Mouse (Mus musculus) thymus, postnatal 4 days (tissue): Measurements from ENCODE around the gene Efcab8.

Experiments
- DNase-seq: peaks from one replicate; pipeline ENCODE4 v3.0.0; 2021

Gene Efcab8

DNA sequence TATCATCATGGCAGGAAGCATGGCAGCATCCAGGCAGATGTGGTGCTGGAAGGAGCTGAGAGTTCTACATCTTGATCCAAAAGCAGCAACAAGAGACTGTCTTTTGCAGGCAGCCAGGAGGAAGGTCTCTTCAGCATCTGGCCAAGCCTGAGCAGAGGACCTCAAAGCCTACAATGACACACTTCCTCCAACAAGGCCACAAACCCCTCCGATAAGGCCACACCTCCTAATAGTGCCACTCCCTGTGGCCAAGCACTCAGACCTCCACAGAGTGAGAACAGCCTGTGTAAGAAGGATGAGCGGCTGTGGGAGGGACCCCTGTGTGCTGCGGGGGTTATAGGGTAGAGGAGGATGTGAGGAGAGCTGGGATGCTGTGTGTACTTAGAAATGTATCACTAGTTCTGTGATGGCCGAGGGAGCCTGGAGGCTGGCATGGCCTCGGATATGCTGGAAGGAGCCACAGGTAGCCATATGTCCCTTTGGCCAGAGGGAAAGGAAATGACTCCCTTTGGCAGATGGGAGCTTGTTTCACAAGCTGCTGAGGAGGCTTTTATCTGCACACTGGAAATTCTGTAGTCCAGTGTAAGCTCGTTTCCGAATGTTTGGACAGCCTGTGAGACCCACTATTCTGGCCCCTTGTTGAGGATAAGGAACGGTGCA is 47.6 kb downstream of the Efcab8 start:
- DNase-seq = no peak

DNA sequence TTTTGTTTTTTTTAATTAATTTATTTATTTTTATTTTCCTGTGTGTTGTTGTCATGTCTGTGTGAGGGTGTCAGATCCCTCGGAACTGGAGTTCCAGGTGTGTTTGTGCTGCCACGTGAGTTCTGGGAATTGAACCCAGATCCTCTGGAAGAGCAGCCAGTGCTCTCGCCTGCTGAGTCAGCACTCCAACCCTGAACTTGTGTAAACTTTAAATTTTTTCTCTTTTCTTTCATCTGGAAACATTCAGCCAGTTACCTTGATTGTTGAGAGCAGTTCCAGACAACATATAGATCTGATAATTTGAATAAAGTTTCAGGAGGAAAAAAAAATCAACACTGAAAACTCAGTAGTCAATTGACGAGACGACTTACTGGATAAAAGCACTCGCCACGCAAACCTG is 49.0 kb downstream of the Efcab8 start:
- DNase-seq = no peak

DNA sequence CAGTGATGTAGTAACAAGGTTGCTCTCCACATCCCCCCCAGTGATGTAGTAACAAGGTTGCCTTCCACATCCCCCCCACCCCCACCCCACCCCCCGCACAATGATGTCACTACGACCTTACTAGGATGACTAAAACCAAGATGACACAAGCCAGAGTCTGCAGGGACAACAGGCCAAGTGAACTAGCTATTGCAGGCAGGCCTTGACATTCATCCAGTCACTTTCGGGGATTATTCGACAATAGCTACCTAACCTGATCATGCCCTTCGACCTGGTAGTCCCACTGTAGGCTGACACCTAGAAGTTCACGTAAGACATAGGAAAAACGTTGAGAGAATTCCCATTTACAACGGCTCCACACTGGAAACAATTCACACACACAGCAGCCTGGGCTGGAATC is 53.6 kb downstream of the Efcab8 start:
- DNase-seq = no peak

DNA sequence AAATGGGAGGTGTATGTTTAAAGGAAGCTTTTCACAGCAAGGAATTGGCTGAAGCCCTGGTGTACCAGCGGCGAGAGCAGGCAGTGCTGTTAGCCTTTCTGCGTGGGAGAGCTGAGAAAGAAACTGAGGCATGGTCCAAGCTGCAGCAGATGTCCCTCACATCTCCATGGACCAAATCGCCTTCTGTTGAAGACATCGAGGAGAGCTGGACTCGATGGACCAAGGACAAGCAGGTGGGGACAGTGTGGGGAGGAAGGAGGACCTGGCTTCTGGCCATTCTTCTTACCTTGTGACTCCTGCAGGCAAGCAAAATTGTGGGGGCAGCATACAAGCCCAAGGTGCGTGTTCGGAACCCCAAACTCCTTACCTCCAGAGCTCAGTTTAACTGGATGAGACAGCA is 63.1 kb downstream of the Efcab8 start:
- no peak for DNase-seq

DNA sequence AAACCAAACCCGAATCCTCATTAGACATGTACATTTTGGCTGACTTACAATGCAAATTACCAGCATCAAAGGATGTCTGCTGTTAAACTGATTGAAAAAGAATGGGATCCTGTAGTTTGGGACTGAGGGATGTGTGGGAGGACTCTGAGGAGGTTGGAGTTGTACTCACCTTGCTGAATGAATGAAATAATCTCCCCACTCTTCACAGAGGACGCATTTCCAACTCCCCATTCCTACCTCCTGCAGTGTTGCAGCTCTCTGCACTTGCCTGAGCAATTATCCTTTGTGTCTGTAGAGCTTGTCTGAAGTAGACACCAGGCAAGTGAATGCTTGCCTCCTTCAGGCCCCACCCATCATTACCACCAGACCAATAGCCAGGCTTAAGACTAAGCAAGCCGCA is 68.7 kb downstream of the Efcab8 start:
- DNase-seq = no peak

DNA sequence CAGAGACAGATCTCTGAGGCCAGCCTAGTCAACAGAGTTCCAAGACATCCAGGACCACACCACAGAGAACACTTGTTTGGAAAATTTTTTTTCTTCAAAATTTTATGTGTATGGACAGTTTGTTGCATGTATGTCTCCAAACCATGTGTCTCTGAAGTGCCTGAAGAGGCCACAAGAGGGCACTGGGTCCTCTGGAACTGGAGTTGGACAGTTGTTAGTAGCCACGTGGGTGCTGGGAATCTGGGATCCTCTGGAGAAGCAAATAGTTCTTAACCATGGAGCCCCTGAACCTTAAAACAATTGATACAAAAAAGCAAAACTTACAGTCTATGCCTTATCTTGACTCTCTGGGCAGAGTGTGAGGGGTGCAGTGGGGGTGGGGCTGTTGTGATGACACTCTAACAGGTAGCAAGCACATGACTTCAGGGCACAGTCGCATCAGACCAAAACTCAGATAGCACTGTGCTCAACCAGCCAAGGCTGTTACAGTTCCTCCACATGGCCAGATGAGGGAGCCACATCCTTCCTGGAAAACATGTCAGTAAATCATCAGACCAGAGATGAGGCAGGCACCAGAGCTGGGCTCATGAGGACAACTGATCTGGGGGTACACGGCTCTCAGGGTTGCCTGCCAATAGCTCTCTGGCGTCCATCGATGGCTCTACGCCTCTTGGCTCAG is 70.8 kb downstream of the Efcab8 start:
- peak; percentile 25 for DNase-seq

DNA sequence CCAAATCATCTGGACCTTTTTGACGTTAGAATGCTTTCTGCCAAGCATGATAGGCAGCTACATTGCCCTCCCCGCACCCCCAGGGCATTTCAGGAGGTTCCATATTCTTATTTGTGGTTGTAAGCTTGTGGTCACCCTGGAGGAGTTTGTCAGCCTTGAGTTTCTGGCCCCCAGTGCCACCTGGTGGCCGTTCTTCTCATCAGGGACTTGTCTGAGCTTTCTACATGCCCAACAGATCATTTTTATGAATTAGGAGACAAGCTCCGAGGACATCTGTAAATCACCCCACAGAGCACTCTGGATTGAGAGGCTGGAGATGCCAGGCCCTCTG is 71.3 kb downstream of the Efcab8 start:
- DNase-seq = peak; percentile 70

DNA sequence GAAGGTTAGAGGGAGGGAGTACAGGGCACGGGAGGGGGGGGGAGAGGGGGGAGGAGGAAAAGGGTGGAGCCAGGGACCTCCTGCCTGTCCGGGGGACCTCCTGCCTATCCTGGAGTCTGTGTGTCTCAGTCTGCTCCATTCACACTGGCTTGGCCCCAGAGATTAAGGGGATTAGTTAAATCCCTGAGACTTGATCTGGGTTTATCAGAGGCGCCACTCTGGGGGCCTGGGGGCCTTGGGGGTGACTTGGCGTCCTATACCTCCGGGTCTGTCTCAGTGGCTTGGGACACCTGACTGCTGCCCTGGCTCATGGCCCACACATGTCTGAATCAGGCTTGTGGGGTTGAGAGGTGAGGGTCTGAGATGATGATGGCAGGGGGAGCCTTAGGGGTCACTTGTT is 73.8 kb downstream of the Efcab8 start:
- DNase-seq = no peak

DNA sequence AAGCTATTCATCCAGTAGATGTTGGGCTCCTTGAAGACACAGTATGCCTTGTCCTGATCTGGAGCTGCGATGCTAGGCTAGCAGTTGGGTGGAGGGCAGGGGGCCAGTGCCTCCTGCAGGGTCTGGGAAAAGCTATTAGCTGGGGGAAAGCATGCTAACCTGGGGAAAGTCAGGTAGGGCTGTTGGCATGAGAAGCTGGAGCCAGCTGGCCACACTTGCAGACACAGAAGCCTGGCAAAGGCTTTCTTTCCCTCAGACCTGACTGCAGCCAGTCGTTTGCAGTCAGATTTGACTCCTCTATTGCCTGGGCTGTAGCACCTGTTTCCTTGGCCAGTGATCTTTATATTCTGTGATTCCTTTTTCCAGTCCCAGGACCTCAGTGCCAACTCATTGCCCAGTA is 79.8 kb downstream of the Efcab8 start:
- DNase-seq = no peak

DNA sequence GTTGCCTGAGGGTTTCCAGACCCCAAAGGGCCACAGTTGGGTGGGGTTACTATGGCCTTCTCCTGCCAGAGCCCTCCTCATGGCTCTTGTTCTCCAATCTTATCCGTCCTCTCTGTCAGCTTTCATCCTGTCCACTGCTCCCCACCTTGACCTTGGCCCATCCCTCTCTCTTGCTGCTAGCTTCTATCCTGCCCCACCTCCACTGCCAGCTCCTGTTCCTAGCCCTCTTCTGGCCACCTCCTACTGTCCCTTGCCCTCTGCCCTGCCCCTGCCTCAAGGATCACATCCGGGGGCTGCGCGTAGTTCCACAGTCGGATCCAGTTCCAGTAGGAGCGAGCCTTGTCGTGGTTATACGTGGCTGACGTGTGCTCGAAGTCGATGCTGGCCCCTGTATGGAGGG is 80.6 kb downstream of the Efcab8 start:
- no peak for DNase-seq

DNA sequence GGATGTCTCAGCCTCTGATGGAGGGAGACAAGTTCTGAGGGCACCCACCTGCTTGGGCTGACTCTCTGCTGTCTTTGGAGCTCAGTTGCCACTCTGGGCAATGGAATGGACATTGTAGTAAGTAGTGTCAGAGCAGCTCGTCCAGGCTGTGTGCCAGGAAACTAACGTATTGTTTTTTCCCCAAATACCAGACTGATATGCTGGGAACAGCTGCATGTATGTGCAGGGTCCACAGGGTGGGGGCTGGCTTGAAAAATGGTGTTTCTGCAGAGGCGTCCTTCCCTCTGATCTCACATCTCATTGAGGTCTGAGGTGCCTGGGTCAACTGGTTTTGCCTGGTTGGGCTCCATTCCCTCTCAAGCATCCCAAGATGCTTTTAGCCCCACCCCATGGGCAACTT is 81.0 kb downstream of the Efcab8 start:
- no peak for DNase-seq

DNA sequence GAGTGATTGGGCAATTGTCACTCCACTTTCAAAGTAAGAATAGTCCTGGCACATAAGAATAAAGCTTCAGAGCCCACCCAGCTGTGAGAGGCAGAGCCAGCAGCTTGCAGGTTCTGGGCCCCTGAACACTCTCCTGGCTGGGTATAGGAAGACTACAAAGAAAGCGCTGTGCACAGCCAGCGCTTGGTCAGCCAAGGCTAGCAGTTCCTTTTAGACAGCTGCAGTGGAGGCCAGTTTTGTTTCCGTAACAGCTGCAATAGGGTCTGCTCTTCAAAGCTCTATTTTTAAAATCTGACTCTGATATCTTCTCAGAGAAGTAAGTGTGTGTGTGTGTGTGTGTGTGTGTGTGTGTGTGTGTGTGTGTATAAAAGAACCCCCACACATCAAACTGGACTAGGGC is 82.2 kb downstream of the Efcab8 start:
- no peak for DNase-seq

DNA sequence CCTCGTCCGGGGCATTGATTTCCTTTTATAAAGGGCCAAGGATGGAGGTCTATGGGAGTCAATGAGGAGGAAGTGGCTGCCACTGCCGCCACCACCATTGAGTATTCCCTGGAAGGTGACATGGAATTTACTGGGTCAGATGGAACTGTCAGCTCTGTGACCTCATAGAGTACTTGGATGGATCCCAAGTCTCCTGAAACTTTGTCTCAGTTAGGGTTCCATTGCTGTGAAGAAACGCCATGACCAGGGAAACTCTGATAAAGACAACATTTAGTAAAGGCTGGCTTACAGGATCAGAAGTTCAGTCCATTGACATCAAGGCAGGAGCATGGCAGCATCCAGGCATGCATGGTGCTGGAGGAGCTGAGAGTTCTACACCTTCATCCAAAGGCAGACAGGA is 91.3 kb downstream of the Efcab8 start, which contains the start of gene Sun5:
Gene Sun5, minus strand, starts transcription at position 101 of the 400 bp plus-strand sequence.
- no peak for DNase-seq

DNA sequence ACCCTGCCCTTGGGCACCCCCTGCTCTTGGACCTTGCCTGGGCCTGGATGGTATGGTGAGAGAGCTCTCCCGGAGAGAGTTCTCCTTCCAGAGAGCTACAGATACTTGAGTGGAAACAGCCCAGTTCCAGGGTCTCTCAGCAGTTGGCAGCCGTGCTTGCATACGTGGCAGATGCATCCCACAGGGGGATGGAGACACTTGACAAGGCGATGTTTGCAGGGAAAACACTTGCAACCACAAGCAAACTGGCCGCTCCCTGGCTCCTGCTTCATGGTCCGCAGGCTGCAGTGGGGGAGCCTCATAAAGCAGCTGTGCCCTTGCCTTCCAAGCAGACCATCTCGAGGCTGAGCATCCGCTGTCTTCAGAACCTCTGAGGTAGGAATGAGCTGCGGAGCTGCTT is 95.0 kb downstream of the Efcab8 start, which contains the start of gene Bpifb2:
Gene Bpifb2, plus strand, starts transcription at position 301 of the 400 bp plus-strand sequence.
- no peak for DNase-seq
